In genomic region chr13:101479297-101479652, GRCm38 (mm10) we compare ENCODE assay signal across 23 mouse cellular contexts.
DNase-seq lines count a peak whose midpoint lies in the region; ATAC-seq and TF ChIP-seq lines count a peak whose summit lies in the region.
"Had no signal": no experiment of that assay in that cellular context is flagged by ENCODE, and none has a peak within 500 bp of the region (broad histone marks: within the 10 kb centered on the region; RNA-seq: fewer than 3 reads in every experiment).

No protein-coding gene starts in this region.

- no peak overlapping the region for H3K4me3 ChIP-seq in stomach, embryonic 14.5 days (ENCODE audit: low read depth, low read length)
- H3K4me3 ChIP-seq in lung, postnatal 0 days (ENCODE audit: low read depth, low read length): no peak overlapping the region
- H3K4me3 ChIP-seq: forebrain, embryonic 15.5 days; heart, embryonic 13.5 days; hindbrain, embryonic 13.5 days; limb, embryonic 13.5 days; midbrain, embryonic 13.5 days had no signal

- TF ChIP-seq EP300 in lung, postnatal 0 days (IDR thresholded peaks at IDR 0.05): no peak

- TF ChIP-seq CTCF in lung, postnatal 0 days (IDR thresholded peaks at IDR 0.05): no peak

- no peaks in the 10 kb centered on the region for H3K4me1 ChIP-seq in stomach, embryonic 14.5 days (ENCODE audit: control insufficient read depth, insufficient read depth, low read length)
- H3K4me1 ChIP-seq in lung, postnatal 0 days (ENCODE audit: insufficient read depth, low read depth, low read length): no peaks in the 10 kb centered on the region
- H3K4me1 ChIP-seq: limb, embryonic 13.5 days had no signal

- intact Hi-C loops in heart, postnatal 10 days (cut with DNase I): no loop called here

- no peaks in the 10 kb centered on the region for H3K36me3 ChIP-seq in stomach, embryonic 14.5 days (ENCODE audit: control insufficient read depth, insufficient read depth, low read length)
- H3K36me3 ChIP-seq in lung, postnatal 0 days (ENCODE audit: insufficient read depth, low read length): no peaks in the 10 kb centered on the region
- H3K36me3 ChIP-seq: forebrain, embryonic 15.5 days; heart, embryonic 13.5 days; hindbrain, embryonic 13.5 days; limb, embryonic 13.5 days; midbrain, embryonic 13.5 days had no signal

- H3K9me3 ChIP-seq in stomach, embryonic 14.5 days (ENCODE audit: control insufficient read depth, low read depth, low read length): no peaks in the 10 kb centered on the region
- no peaks in the 10 kb centered on the region for H3K9me3 ChIP-seq in lung, postnatal 0 days (ENCODE audit: low read length)
- H3K9me3 ChIP-seq: forebrain, embryonic 15.5 days; hindbrain, embryonic 13.5 days; limb, embryonic 13.5 days; midbrain, embryonic 13.5 days had no signal

- no peak for ATAC-seq in stomach, embryonic 14.5 days (ENCODE audit: insufficient number of reproducible peaks, insufficient read depth, low FRiP score, low read depth)
- no peak for ATAC-seq in lung, postnatal 0 days
- ATAC-seq: forebrain, embryonic 15.5 days; liver, postnatal 0 days; midbrain, embryonic 13.5 days; Patski had no signal

- no peak overlapping the region for H3K9ac ChIP-seq in stomach, embryonic 14.5 days (replicated peaks; ENCODE audit: low read depth, low read length)
- H3K9ac ChIP-seq in lung, postnatal 0 days (replicated peaks; ENCODE audit: low read depth): no peak overlapping the region
- H3K9ac ChIP-seq: forebrain, embryonic 15.5 days; heart, embryonic 13.5 days; hindbrain, embryonic 13.5 days; limb, embryonic 13.5 days; liver, postnatal 0 days; midbrain, embryonic 13.5 days had no signal

- no peak overlapping the region for H3K4me2 ChIP-seq in stomach, embryonic 14.5 days (replicated peaks; ENCODE audit: low read depth, low read length)
- H3K4me2 ChIP-seq in lung, postnatal 0 days (replicated peaks; ENCODE audit: low read depth, low read length): no peak overlapping the region
- H3K4me2 ChIP-seq: forebrain, embryonic 15.5 days; heart, embryonic 13.5 days; hindbrain, embryonic 13.5 days; limb, embryonic 13.5 days; midbrain, embryonic 13.5 days had no signal

- 68% methylated on average over 2 of the region's 2 CpGs for WGBS in stomach, embryonic 14.5 days
- WGBS in lung, postnatal 0 days: 62% methylated on average over 2 of the region's 2 CpGs

- H3K27me3 ChIP-seq in stomach, embryonic 14.5 days (ENCODE audit: control insufficient read depth, insufficient read depth, low read length): no peaks in the 10 kb centered on the region
- no peaks in the 10 kb centered on the region for H3K27me3 ChIP-seq in lung, postnatal 0 days (replicated peaks; ENCODE audit: insufficient read depth, low read length)
- H3K27me3 ChIP-seq: forebrain, embryonic 15.5 days; heart, embryonic 13.5 days; hindbrain, embryonic 13.5 days; limb, embryonic 13.5 days; midbrain, embryonic 13.5 days; Patski had no signal

- DNase-seq in heart, postnatal 10 days: peak; percentile 36 to 38
- DNase-seq in heart, adult 8-10 months (ENCODE audit: low spot score): no peak
- peak; percentile 82 for DNase-seq in cerebellum, adult 11 months
- DNase-seq in cerebellum, postnatal 14 days: peak; percentile 84 to 90
- DNase-seq in left cerebral cortex, adult 11 months (ENCODE audit: low spot score): no peak
- no peak for DNase-seq in lung, postnatal 0 days (ENCODE audit: low spot score)
- DNase-seq in layer of hippocampus, postnatal 10 days (ENCODE audit: low spot score in 2 of 2): no peak
- DNase-seq: B cell, adult 2 months; gastrocnemius, postnatal 10 days; kidney, adult 18-20 months; kidney, postnatal 4 days; layer of hippocampus, postnatal 36 days; liver, postnatal 0 days; lung, postnatal 4 days; right cerebral cortex, adult 18-20 months; spleen, adult 18-20 months had no signal

- peak overlapping the region; percentile 72; the same call in 1 of the 2 replicates for H3K27ac ChIP-seq in stomach, embryonic 14.5 days (ENCODE audit: low read length)
- H3K27ac ChIP-seq in lung, postnatal 0 days (ENCODE audit: low read length): no peak overlapping the region
- H3K27ac ChIP-seq: forebrain, embryonic 15.5 days; heart, embryonic 13.5 days; hindbrain, embryonic 13.5 days; limb, embryonic 13.5 days; midbrain, embryonic 13.5 days had no signal

Comparison
In these comparisons a context has a peak if more than half of its experiments do, and no peak if none do; other contexts are left out.
1. DNase-seq: peak in heart, postnatal 10 days (2 of 2), cerebellum, adult 11 months (single experiment) and cerebellum, postnatal 14 days (2 of 2); none in heart, adult 8-10 months (single experiment), left cerebral cortex, adult 11 months (single experiment), lung, postnatal 0 days (single experiment) and layer of hippocampus, postnatal 10 days (0 of 2).